Mouse (Mus musculus) cortical plate, adult 2 months (tissue): Measurements from ENCODE around the gene Gm14226.

Experiments used
- CTCF ChIP-seq: fragments of 200-500 bp; IDR thresholded peaks from 2 replicates; pipeline ENCODE4 v1.5.1; 2011; ENCODE audit warnings: mild to moderate bottlenecking, control low read depth, low read length; ENCODE audit not compliant: insufficient read depth; ENCODE audit errors: extremely low read depth
- POLR2A ChIP-seq: fragments of 200-500 bp; IDR thresholded peaks from 2 replicates; pipeline ENCODE4 v1.6.1; 2011; ENCODE audit warnings: mild to moderate bottlenecking, low read length, control low read depth; ENCODE audit not compliant: insufficient read depth; ENCODE audit errors: extremely low read depth

DNA sequence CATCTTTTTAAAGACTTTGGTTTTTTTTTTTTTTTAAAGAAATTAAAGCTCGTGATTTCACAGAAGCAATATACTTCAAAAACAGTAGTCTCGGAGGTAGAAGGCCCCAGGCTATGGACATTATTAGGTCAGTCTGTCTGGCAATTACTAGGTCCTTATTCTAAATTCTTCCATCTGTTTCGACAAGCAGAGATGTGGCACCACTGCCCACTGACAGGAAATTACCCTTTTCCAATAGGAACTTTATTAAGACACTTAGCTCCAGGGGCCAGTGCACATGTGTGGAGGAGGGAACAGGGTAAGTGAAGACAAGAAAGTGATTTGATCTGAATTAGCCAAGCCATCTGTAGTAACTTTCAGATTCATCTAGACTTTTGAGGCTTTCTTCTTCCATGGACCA is 36.6 kb downstream of the Gm14226 start:
- TF ChIP-seq CTCF, result no peak
- TF ChIP-seq POLR2A, result no peak
